Mouse (Mus musculus) hindbrain, embryonic 12.5 days (tissue): ENCODE results near the gene Fhit. TPM values are rescaled to one million over a fixed set of nuclear protein-coding genes. Genes with fewer than 3 reads are reported as not detected.
A peak's percentile ranks its signal among the peaks of the same experiment; 100 is the strongest.

ENCODE experiments used
- ATAC-seq: fragments of 200-750 bp; cut with Nextera tagmentation; 2 replicates; pipeline ENCODE4 v1.8.0; 2017; ENCODE audit warnings: moderate TSS enrichment; ENCODE audit not compliant: low FRiP score
- H3K27ac ChIP-seq: fragments of 300-500 bp; sonication (generic); 2 replicates; pipeline ENCODE4 v1.5.1; 2016; ENCODE audit warnings: mild to moderate bottlenecking
- H3K27me3 ChIP-seq: fragments of 300-500 bp; sonication (generic); 2 replicates; pipeline ENCODE4 v1.6.1; 2016; ENCODE audit warnings: mild to moderate bottlenecking
- H3K36me3 ChIP-seq: fragments of 300-500 bp; sonication (generic); 2 replicates; pipeline ENCODE4 v1.6.1; 2016; ENCODE audit warnings: mild to moderate bottlenecking
- H3K4me1 ChIP-seq: fragments of 300-500 bp; sonication (generic); 2 replicates; pipeline ENCODE4 v1.6.1; 2016
- H3K4me2 ChIP-seq: fragments of 300-500 bp; sonication (generic); replicated peaks from 2 replicates; pipeline ENCODE4 v1.6.1; 2016; ENCODE audit warnings: mild to moderate bottlenecking
- H3K4me3 ChIP-seq: fragments of 300-500 bp; sonication (generic); 2 replicates; pipeline ENCODE4 v1.5.1; 2016; ENCODE audit warnings: mild to moderate bottlenecking
- H3K9ac ChIP-seq: fragments of 300-500 bp; sonication (generic); 2 replicates; pipeline ENCODE4 v1.6.1; 2016; ENCODE audit warnings: mild to moderate bottlenecking, moderate library complexity
- H3K9me3 ChIP-seq: fragments of 300-500 bp; sonication (generic); replicated peaks from 2 replicates; pipeline ENCODE4 v1.6.1; 2016; ENCODE audit warnings: mild to moderate bottlenecking
- WGBS: fragments of 180-500 bp; shearing (Covaris S2); methylation state at CpG from one replicate; pipeline ENCODE4 v1.1.7; 2016; 5-methylcytosine and 5-hydroxymethylcytosine counted together
- polyA plus RNA-seq: library from polyadenylated mRNA; unstranded; fragments of >200 nt; fragmentation: Nextera tagmentation; extraction: Ambion mirVana; gene quantifications from 2 replicates; pipeline ENCODE4 v1.2.1, GENCODE M21; 2016

The Fhit gene
- polyA plus RNA-seq, 1 experiment from 2014 or later: 5.5 TPM

GRCm38 (mm10) chr14:10452234-10452633 is 709.6 kb downstream of the Fhit start:
- H3K36me3 ChIP-seq: no peaks in the 10 kb centered on the region
- H3K4me1 ChIP-seq: peaks cover 10% of the 10 kb centered on the region
- no peak overlapping the region for H3K9ac ChIP-seq
- 85% methylated on average over 5 of the region's 5 CpGs for WGBS
- ATAC-seq: no peak
- no peaks in the 10 kb centered on the region for H3K9me3 ChIP-seq
- H3K4me3 ChIP-seq: no peak overlapping the region
- H3K4me2 ChIP-seq: no peak overlapping the region
- no peaks in the 10 kb centered on the region for H3K27me3 ChIP-seq
- H3K27ac ChIP-seq: no peak overlapping the region

GRCm38 (mm10) chr14:10445360-10445759 is 716.5 kb downstream of the Fhit start:
- H3K4me1 ChIP-seq: no peaks in the 10 kb centered on the region
- no peak for ATAC-seq
- H3K27me3 ChIP-seq: no peaks in the 10 kb centered on the region
- no peaks in the 10 kb centered on the region for H3K36me3 ChIP-seq
- no peaks in the 10 kb centered on the region for H3K9me3 ChIP-seq
- no peak overlapping the region for H3K9ac ChIP-seq
- H3K27ac ChIP-seq: no peak overlapping the region
- no peak overlapping the region for H3K4me3 ChIP-seq
- H3K4me2 ChIP-seq: no peak overlapping the region

GRCm38 (mm10) chr14:10439007-10439749 is 722.7 kb downstream of the Fhit start:
- no peak for ATAC-seq
- Histone ChIP-seq H3K9ac (no peak overlapping the region), H3K4me1 (no peaks in the 10 kb centered on the region), H3K27me3 (no peaks in the 10 kb centered on the region), H3K9me3 (no peaks in the 10 kb centered on the region), H3K27ac (no peak overlapping the region), H3K4me3 (no peak overlapping the region), H3K36me3 (no peaks in the 10 kb centered on the region), H3K4me2 (no peak overlapping the region)
- 69% methylated on average over 1 of the region's 1 CpGs for WGBS

- Histone ChIP-seq H3K4me3 (no peak overlapping the region), H3K9me3 (no peaks in the 10 kb centered on the region), H3K4me2 (no peak overlapping the region), H3K9ac (no peak overlapping the region), H3K4me1 (no peaks in the 10 kb centered on the region), H3K27me3 (no peaks in the 10 kb centered on the region), H3K36me3 (no peaks in the 10 kb centered on the region), H3K27ac (no peak overlapping the region)
- WGBS: 92% methylated on average over 1 of the region's 1 CpGs
- ATAC-seq: no peak
Measured at GRCm38 (mm10) chr14:10436193-10436592, 725.6 kb downstream of the Fhit start.

- H3K9ac ChIP-seq: no peak overlapping the region
- 92% methylated on average over 2 of the region's 2 CpGs for WGBS
- no peak overlapping the region for H3K27ac ChIP-seq
- H3K4me1 ChIP-seq: no peaks in the 10 kb centered on the region
- H3K27me3 ChIP-seq: no peaks in the 10 kb centered on the region
- H3K36me3 ChIP-seq: no peaks in the 10 kb centered on the region
- H3K9me3 ChIP-seq: no peaks in the 10 kb centered on the region
- no peak overlapping the region for H3K4me2 ChIP-seq
- no peak overlapping the region for H3K4me3 ChIP-seq
- no peak for ATAC-seq
Measured at GRCm38 (mm10) chr14:10432502-10432901, 729.3 kb downstream of the Fhit start.

- H3K4me2 ChIP-seq: no peak overlapping the region
- WGBS: 89% methylated on average over 3 of the region's 3 CpGs
Measured at GRCm38 (mm10) chr14:10430396-10431000, 731.3 kb downstream of the Fhit start.

GRCm38 (mm10) chr14:10423499-10423898 is 738.3 kb downstream of the Fhit start:
- H3K4me3 ChIP-seq: no peak overlapping the region
- H3K27ac ChIP-seq: no peak overlapping the region
- no peak overlapping the region for H3K4me2 ChIP-seq
- no peaks in the 10 kb centered on the region for H3K36me3 ChIP-seq
- H3K27me3 ChIP-seq: no peaks in the 10 kb centered on the region
- peak; percentile 54 for ATAC-seq
- H3K9ac ChIP-seq: no peak overlapping the region
- no peaks in the 10 kb centered on the region for H3K4me1 ChIP-seq
- no peaks in the 10 kb centered on the region for H3K9me3 ChIP-seq
- 26% methylated on average over 3 of the region's 3 CpGs for WGBS

More at GRCm38 (mm10) chr14:10430396-10431000, 731.3 kb downstream of the Fhit start:
- Histone ChIP-seq H3K36me3 (no peaks in the 10 kb centered on the region), H3K9ac (no peak overlapping the region), H3K4me3 (no peak overlapping the region), H3K9me3 (no peaks in the 10 kb centered on the region), H3K27ac (no peak overlapping the region), H3K4me1 (no peaks in the 10 kb centered on the region), H3K27me3 (no peaks in the 10 kb centered on the region)
- no peak for ATAC-seq

GRCm38 (mm10) chr14:10422261-10422660 is 739.6 kb downstream of the Fhit start:
- Histone ChIP-seq H3K9ac (no peak overlapping the region), H3K36me3 (no peaks in the 10 kb centered on the region), H3K9me3 (no peaks in the 10 kb centered on the region), H3K4me2 (no peak overlapping the region), H3K27me3 (no peaks in the 10 kb centered on the region), H3K4me1 (no peaks in the 10 kb centered on the region), H3K27ac (no peak overlapping the region), H3K4me3 (no peak overlapping the region)
- ATAC-seq: no peak
- 70% methylated on average over 1 of the region's 1 CpGs for WGBS

- ATAC-seq: no peak
- Histone ChIP-seq H3K4me1 (no peaks in the 10 kb centered on the region), H3K4me2 (no peak overlapping the region), H3K36me3 (no peaks in the 10 kb centered on the region), H3K9me3 (no peaks in the 10 kb centered on the region), H3K27me3 (no peaks in the 10 kb centered on the region), H3K9ac (no peak overlapping the region), H3K27ac (no peak overlapping the region), H3K4me3 (no peak overlapping the region)
- WGBS: 86% methylated on average over 5 of the region's 5 CpGs
Measured at GRCm38 (mm10) chr14:10415068-10415467, 746.8 kb downstream of the Fhit start.

GRCm38 (mm10) chr14:10409306-10409962 is 752.4 kb downstream of the Fhit start:
- 89% methylated on average over 3 of the region's 3 CpGs for WGBS
- ATAC-seq: no peak
- Histone ChIP-seq H3K27ac (no peak overlapping the region), H3K9me3 (no peaks in the 10 kb centered on the region), H3K4me2 (no peak overlapping the region), H3K9ac (no peak overlapping the region), H3K36me3 (no peaks in the 10 kb centered on the region), H3K27me3 (no peaks in the 10 kb centered on the region), H3K4me1 (no peaks in the 10 kb centered on the region), H3K4me3 (no peak overlapping the region)

GRCm38 (mm10) chr14:10405346-10405745 is 756.5 kb downstream of the Fhit start:
- no peak for ATAC-seq
- no peaks in the 10 kb centered on the region for H3K4me1 ChIP-seq
- H3K27me3 ChIP-seq: no peaks in the 10 kb centered on the region
- H3K9ac ChIP-seq: no peak overlapping the region
- 76% methylated on average over 1 of the region's 1 CpGs for WGBS
- H3K27ac ChIP-seq: no peak overlapping the region
- H3K9me3 ChIP-seq: no peaks in the 10 kb centered on the region
- H3K36me3 ChIP-seq: no peaks in the 10 kb centered on the region
- no peak overlapping the region for H3K4me3 ChIP-seq
- H3K4me2 ChIP-seq: no peak overlapping the region

GRCm38 (mm10) chr14:10367783-10368680 is 793.8 kb downstream of the Fhit start:
- 79% methylated on average over 5 of the region's 5 CpGs for WGBS
- Histone ChIP-seq H3K27me3 (no peaks in the 10 kb centered on the region), H3K4me3 (no peak overlapping the region), H3K4me1 (no peaks in the 10 kb centered on the region), H3K27ac (no peak overlapping the region), H3K36me3 (no peaks in the 10 kb centered on the region), H3K9me3 (no peaks in the 10 kb centered on the region), H3K9ac (no peak overlapping the region), H3K4me2 (no peak overlapping the region)
- ATAC-seq: no peak
